Mouse (Mus musculus): ENCODE results near the gene Galnt16. TPM values are rescaled to one million over a fixed set of nuclear protein-coding genes. Genes with fewer than 3 reads are reported as not detected.

Gene Galnt16
- polyA plus RNA-seq, 1 experiment from 2014 or later, result 14.3 TPM

- H3K4me2 ChIP-seq, result peak within 1 kb of the TSS; percentile 80
- H3K9me3 ChIP-seq, result no peaks in the 10 kb centered on the region
- WGBS, result under 1% methylated on average over 50 of the region's 50 CpGs
- peaks cover 11% of the 10 kb centered on the region for H3K36me3 ChIP-seq
- H3K4me1 ChIP-seq, result peaks cover 17% of the 10 kb centered on the region; the same call in 1 of the 2 replicates
- H3K9ac ChIP-seq, result peak within 1 kb of the TSS; percentile 87
- peak within 1 kb of the TSS; percentile 73 for H3K4me3 ChIP-seq (replicated peaks)
- H3K27ac ChIP-seq, result peak within 1 kb of the TSS; percentile 90
- H3K27me3 ChIP-seq (replicated peaks), result no peaks in the 10 kb centered on the region
- peak; percentile 95 for ATAC-seq (ENCODE audit: insufficient read depth, low FRiP score, low read depth)
These were observed 125.8 kb downstream of the Galnt16 start, which contains the start of the genes Slc39a9 and Erh for GRCm38 (mm10) chr12:80643693-80644505. Gene Slc39a9 (plus strand): TSS chr12:80643883. Gene Erh (minus strand): TSS chr12:80644341.

DNA sequence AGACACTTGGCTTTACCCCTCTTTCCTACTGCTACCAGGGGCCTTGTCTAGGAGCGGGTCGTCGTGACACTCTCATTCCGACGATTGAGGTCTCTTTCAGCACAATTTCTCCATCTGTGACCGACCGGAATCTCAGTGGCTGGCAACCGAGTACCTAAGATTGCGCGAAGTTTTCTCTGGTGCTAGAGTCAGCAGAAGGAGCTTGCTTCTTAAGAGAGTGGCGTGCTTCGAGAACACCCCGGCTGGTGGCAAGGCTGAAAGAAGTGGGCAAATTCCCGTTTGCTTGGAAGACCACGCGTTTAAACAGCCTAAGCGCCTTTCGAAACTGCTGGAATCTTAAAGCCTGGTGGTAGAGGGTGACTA is 126.4 kb downstream of the Galnt16 start:
- Histone ChIP-seq H3K36me3 (peaks cover 7% of the 10 kb centered on the region), H3K4me3 (replicated peaks) (peak overlapping the region; percentile 73), H3K27me3 (replicated peaks) (no peaks in the 10 kb centered on the region), H3K9me3 (no peaks in the 10 kb centered on the region), H3K4me1 (peaks cover 17% of the 10 kb centered on the region; the same call in 1 of the 2 replicates), H3K4me2 (peak overlapping the region; percentile 68), H3K9ac (peak overlapping the region; percentile 35), H3K27ac (peak overlapping the region; percentile 46; the same call in 1 of the 2 replicates)
- ATAC-seq (ENCODE audit: insufficient read depth, low FRiP score, low read depth), result no peak
- 6% methylated on average over 18 of the region's 18 CpGs for WGBS

- H3K9me3 ChIP-seq, result no peaks in the 10 kb centered on the region
- H3K4me2 ChIP-seq, result peak overlapping the region; percentile 68
- H3K27ac ChIP-seq, result no peak overlapping the region
- no peaks in the 10 kb centered on the region for H3K27me3 ChIP-seq (replicated peaks)
- 88% methylated on average over 3 of the region's 3 CpGs for WGBS
- H3K9ac ChIP-seq, result no peak overlapping the region
- no peak for ATAC-seq (ENCODE audit: insufficient read depth, low FRiP score, low read depth)
- H3K36me3 ChIP-seq, result no peaks in the 10 kb centered on the region
- peaks cover 17% of the 10 kb centered on the region; the same call in 1 of the 2 replicates for H3K4me1 ChIP-seq
- 0 out of 2 replicates have a peak overlapping the region, but pooled peaks have one; percentile 23 for H3K4me3 ChIP-seq (replicated peaks)
These were observed 128.3 kb downstream of the Galnt16 start for GRCm38 (mm10) chr12:80646377-80646776.

GRCm38 (mm10) chr12:80653951-80654658 is 136.0 kb downstream of the Galnt16 start:
- no peak overlapping the region for H3K4me3 ChIP-seq (replicated peaks)
- WGBS, result 72% methylated on average over 7 of the region's 7 CpGs
- ATAC-seq (ENCODE audit: insufficient read depth, low FRiP score, low read depth), result peak; percentile 22; the same call in 1 of the 2 replicates
- H3K9ac ChIP-seq, result no peak overlapping the region
- H3K27me3 ChIP-seq (replicated peaks), result no peaks in the 10 kb centered on the region
- H3K27ac ChIP-seq, result 0 out of 2 replicates have a peak overlapping the region, but pooled peaks have one; percentile 38
- H3K36me3 ChIP-seq, result no peaks in the 10 kb centered on the region
- peak overlapping the region; percentile 19; the same call in 1 of the 2 replicates for H3K4me2 ChIP-seq
- no peaks in the 10 kb centered on the region for H3K4me1 ChIP-seq
- H3K9me3 ChIP-seq, result no peaks in the 10 kb centered on the region

DNA sequence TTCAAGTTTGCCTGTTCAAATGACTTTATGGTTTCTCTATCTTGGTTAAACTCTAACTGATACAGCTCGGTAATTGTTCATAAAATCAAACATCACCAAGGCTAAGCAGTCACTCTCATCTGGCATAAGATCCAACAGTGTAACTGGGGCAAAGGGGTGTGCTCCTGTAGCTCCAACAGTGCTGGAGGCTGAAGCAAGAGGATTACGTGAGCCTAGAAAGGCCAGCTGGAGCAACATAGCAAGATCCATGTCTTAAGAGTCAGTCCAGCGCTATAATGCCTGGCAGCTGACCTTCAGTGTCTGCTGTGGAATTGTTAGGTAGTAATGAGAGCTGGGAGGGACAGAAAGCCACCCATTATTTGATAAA is 136.6 kb downstream of the Galnt16 start:
- no peak overlapping the region for H3K4me3 ChIP-seq (replicated peaks)
- H3K4me1 ChIP-seq, result no peaks in the 10 kb centered on the region
- no peak overlapping the region for H3K4me2 ChIP-seq
- peak overlapping the region; percentile 3; the same call in 1 of the 2 replicates for H3K27ac ChIP-seq
- no peak overlapping the region for H3K9ac ChIP-seq
- WGBS, result 74% methylated on average over 3 of the region's 3 CpGs
- H3K36me3 ChIP-seq, result no peaks in the 10 kb centered on the region
- no peaks in the 10 kb centered on the region for H3K9me3 ChIP-seq
- peak; percentile 70 for ATAC-seq (ENCODE audit: insufficient read depth, low FRiP score, low read depth)
- no peaks in the 10 kb centered on the region for H3K27me3 ChIP-seq (replicated peaks)

GRCm38 (mm10) chr12:80658661-80659060 is 140.6 kb downstream of the Galnt16 start:
- Histone ChIP-seq H3K4me2 (no peak overlapping the region), H3K36me3 (peaks cover 9% of the 10 kb centered on the region), H3K9me3 (no peaks in the 10 kb centered on the region), H3K4me3 (replicated peaks) (no peak overlapping the region), H3K27ac (no peak overlapping the region), H3K9ac (no peak overlapping the region), H3K4me1 (no peaks in the 10 kb centered on the region), H3K27me3 (replicated peaks) (no peaks in the 10 kb centered on the region)
- WGBS, result 72% methylated on average over 6 of the region's 6 CpGs
- ATAC-seq (ENCODE audit: insufficient read depth, low FRiP score, low read depth), result no peak

GRCm38 (mm10) chr12:80662322-80662721 is 144.2 kb downstream of the Galnt16 start:
- Histone ChIP-seq H3K9me3 (no peaks in the 10 kb centered on the region), H3K4me1 (no peaks in the 10 kb centered on the region), H3K9ac (no peak overlapping the region), H3K4me2 (no peak overlapping the region), H3K27ac (no peak overlapping the region), H3K4me3 (replicated peaks) (no peak overlapping the region), H3K36me3 (peaks cover 11% of the 10 kb centered on the region), H3K27me3 (replicated peaks) (no peaks in the 10 kb centered on the region)
- ATAC-seq (ENCODE audit: insufficient read depth, low FRiP score, low read depth), result no peak
- WGBS, result 86% methylated on average over 10 of the region's 10 CpGs

- 46% methylated on average over 2 of the region's 2 CpGs for WGBS
- Histone ChIP-seq H3K27me3 (replicated peaks) (no peaks in the 10 kb centered on the region), H3K36me3 (peaks cover 12% of the 10 kb centered on the region), H3K4me2 (no peak overlapping the region), H3K4me1 (no peaks in the 10 kb centered on the region), H3K9ac (no peak overlapping the region), H3K27ac (no peak overlapping the region), H3K9me3 (no peaks in the 10 kb centered on the region), H3K4me3 (replicated peaks) (no peak overlapping the region)
- ATAC-seq (ENCODE audit: insufficient read depth, low FRiP score, low read depth), result no peak; the same call in 1 of the 2 replicates
These were observed 145.9 kb downstream of the Galnt16 start for GRCm38 (mm10) chr12:80663935-80664334.

- no peaks in the 10 kb centered on the region for H3K4me1 ChIP-seq
- no peak overlapping the region for H3K9ac ChIP-seq
- no peak overlapping the region for H3K4me3 ChIP-seq (replicated peaks)
- ATAC-seq (ENCODE audit: insufficient read depth, low FRiP score, low read depth), result no peak
- H3K36me3 ChIP-seq, result 0 out of 2 replicates have a peak, but pooled peaks cover 3% of the 10 kb centered on the region
- no peak overlapping the region for H3K27ac ChIP-seq
- no peaks in the 10 kb centered on the region for H3K9me3 ChIP-seq
- 67% methylated on average over 2 of the region's 2 CpGs for WGBS
- no peaks in the 10 kb centered on the region for H3K27me3 ChIP-seq (replicated peaks)
- H3K4me2 ChIP-seq, result no peak overlapping the region
These were observed 150.3 kb downstream of the Galnt16 start for GRCm38 (mm10) chr12:80668391-80668790.

DNA sequence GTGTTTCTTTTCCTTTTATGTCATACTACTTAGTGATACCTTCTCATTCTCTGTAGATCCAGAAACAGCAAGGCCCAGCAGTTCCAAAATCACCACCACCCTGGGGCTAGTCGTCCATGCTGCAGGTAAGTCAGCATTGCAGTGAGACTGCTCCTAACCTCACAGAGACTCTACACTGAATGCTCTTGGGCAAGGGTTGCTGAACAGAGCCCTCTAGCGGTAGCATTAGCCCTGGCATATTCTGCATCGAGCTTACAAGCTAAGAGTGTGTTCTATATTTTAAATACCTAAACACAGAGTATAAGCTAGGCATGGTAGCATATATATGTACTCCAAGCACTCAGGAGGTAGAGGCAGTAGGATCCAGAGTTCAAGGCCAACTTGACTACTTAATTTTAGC is 155.1 kb downstream of the Galnt16 start:
- peaks cover 28% of the 10 kb centered on the region; the same call in 1 of the 2 replicates for H3K36me3 ChIP-seq
- H3K4me2 ChIP-seq, result no peak overlapping the region
- no peaks in the 10 kb centered on the region for H3K9me3 ChIP-seq
- H3K4me3 ChIP-seq (replicated peaks), result no peak overlapping the region
- H3K4me1 ChIP-seq, result no peaks in the 10 kb centered on the region
- no peaks in the 10 kb centered on the region for H3K27me3 ChIP-seq (replicated peaks)
- no peak overlapping the region for H3K9ac ChIP-seq
- no peak overlapping the region for H3K27ac ChIP-seq
- no peak; the same call in 1 of the 2 replicates for ATAC-seq (ENCODE audit: insufficient read depth, low FRiP score, low read depth)
- 12% methylated on average over 3 of the region's 3 CpGs for WGBS

Data from stomach, embryonic 15.5 days (tissue).